Mouse (Mus musculus) intestine, embryonic 14.5 days (tissue): ENCODE results near the gene Tcte1. TPM values are rescaled to one million over a fixed set of nuclear protein-coding genes. Genes with fewer than 3 reads are reported as not detected.
A peak's percentile ranks its signal among the peaks of the same experiment; 100 is the strongest.

Experiments
- ATAC-seq: fragments of 200-750 bp; cut with Nextera tagmentation; replicated peaks from 2 replicates; pipeline ENCODE4 v1.8.0; 2017; ENCODE audit warnings: low read depth, moderate number of reproducible peaks, moderate TSS enrichment, moderate library complexity; ENCODE audit not compliant: low FRiP score, low TSS enrichment
- DNase-seq: peaks from one replicate; pipeline ENCODE4 v3.0.0-alpha.2; 2018; ENCODE audit warnings: low spot score
- H3K27ac ChIP-seq: fragments of 300-500 bp; sonication (generic); 2 replicates; pipeline ENCODE4 v1.5.1; 2014; ENCODE audit warnings: low read depth, mild to moderate bottlenecking, control low read depth
- H3K27me3 ChIP-seq: fragments of 300-500 bp; sonication (generic); replicated peaks from 2 replicates; pipeline ENCODE4 v1.6.1; 2014; ENCODE audit warnings: low read length, control low read depth; ENCODE audit not compliant: control insufficient read depth, insufficient read depth
- H3K36me3 ChIP-seq: fragments of 300-500 bp; sonication (generic); 2 replicates; pipeline ENCODE4 v1.6.1; 2014; ENCODE audit warnings: low read length, control low read depth; ENCODE audit not compliant: control insufficient read depth, insufficient read depth
- H3K4me1 ChIP-seq: fragments of 300-500 bp; sonication (generic); replicated peaks from 2 replicates; pipeline ENCODE4 v1.6.1; 2014; ENCODE audit warnings: low read length, control low read depth, mixed read lengths; ENCODE audit not compliant: control insufficient read depth, insufficient read depth
- H3K4me2 ChIP-seq: fragments of 300-500 bp; sonication (generic); 2 replicates; pipeline ENCODE4 v1.6.1; 2014; ENCODE audit warnings: low read length
- H3K4me3 ChIP-seq: fragments of 300-500 bp; sonication (generic); 2 replicates; pipeline ENCODE4 v1.5.1; 2014; ENCODE audit warnings: low read depth, low read length, control low read depth, mixed read lengths
- H3K9ac ChIP-seq: fragments of 300-500 bp; sonication (generic); 2 replicates; pipeline ENCODE4 v1.6.1; 2014; ENCODE audit warnings: mild to moderate bottlenecking, low read length
- H3K9me3 ChIP-seq: fragments of 300-500 bp; sonication (generic); 2 replicates; pipeline ENCODE4 v1.6.1; 2016; ENCODE audit warnings: low read length, control low read depth; ENCODE audit not compliant: control insufficient read depth
- WGBS: fragments of 180-500 bp; shearing (Covaris S2); extraction: QIAGEN DNeasy Blood & Tissue Kit; methylation state at CpG from one replicate; pipeline ENCODE4 v1.1.7; 2014; 5-methylcytosine and 5-hydroxymethylcytosine counted together
- polyA plus RNA-seq: library from polyadenylated mRNA; unstranded; fragments of >200 nt; fragmentation: Nextera tagmentation; extraction: Ambion mirVana; gene quantifications from 2 replicates; pipeline ENCODE4 v1.2.1, GENCODE M21; 2014

Tcte1 gene
- polyA plus RNA-seq, 1 experiment from 2014 or later = 0.70 TPM

- no peak overlapping the region for H3K4me3 ChIP-seq
- WGBS = 91% methylated on average over 8 of the region's 8 CpGs
- no peak overlapping the region for H3K4me2 ChIP-seq
- 0 out of 2 replicates have a peak, but pooled peaks cover 2% of the 10 kb centered on the region for H3K27me3 ChIP-seq
- H3K9ac ChIP-seq = no peak overlapping the region
- peaks cover 12% of the 10 kb centered on the region; the same call in 1 of the 2 replicates for H3K36me3 ChIP-seq
- ATAC-seq (no peak), DNase-seq (no peak)
- no peak overlapping the region for H3K27ac ChIP-seq
- H3K9me3 ChIP-seq = peaks cover 4% of the 10 kb centered on the region; the same call in 1 of the 2 replicates
- peaks cover 42% of the 10 kb centered on the region for H3K4me1 ChIP-seq
Observed at GRCm38 (mm10) chr17:45589844-45590243, 66.6 kb downstream of the Tcte1 start.

- no peak for ATAC-seq
- peaks cover 12% of the 10 kb centered on the region; the same call in 1 of the 2 replicates for H3K36me3 ChIP-seq
Observed at GRCm38 (mm10) chr17:45590410-45590809, 67.2 kb downstream of the Tcte1 start.

GRCm38 (mm10) chr17:45591701-45592605 is 68.7 kb downstream of the Tcte1 start:
- ATAC-seq (no peak), DNase-seq (no peak)
- Histone ChIP-seq H3K9ac (peak overlapping the region; percentile 27; the same call in 1 of the 2 replicates), H3K36me3 (peaks cover 6% of the 10 kb centered on the region; the same call in 1 of the 2 replicates), H3K27ac (no peak overlapping the region), H3K4me2 (peak overlapping the region; percentile 21), H3K4me1 (peaks cover 48% of the 10 kb centered on the region), H3K9me3 (no peaks in the 10 kb centered on the region), H3K4me3 (no peak overlapping the region), H3K27me3 (0 out of 2 replicates have a peak, but pooled peaks cover 2% of the 10 kb centered on the region)
- 46% methylated on average over 16 of the region's 16 CpGs for whole genome bisulfite sequencing

More at GRCm38 (mm10) chr17:45590410-45590809, 67.2 kb downstream of the Tcte1 start:
- H3K4me2 ChIP-seq = no peak overlapping the region
- 0 out of 2 replicates have a peak, but pooled peaks cover 2% of the 10 kb centered on the region for H3K27me3 ChIP-seq
- peaks cover 4% of the 10 kb centered on the region; the same call in 1 of the 2 replicates for H3K9me3 ChIP-seq
- H3K4me1 ChIP-seq = peaks cover 40% of the 10 kb centered on the region
- H3K9ac ChIP-seq = no peak overlapping the region
- H3K27ac ChIP-seq = no peak overlapping the region
- H3K4me3 ChIP-seq = no peak overlapping the region
- 73% methylated on average over 6 of the region's 6 CpGs for WGBS
- DNase-seq = no peak

Other genes with a start within 250 kb of the Tcte1 start
- 62.6 and 68.3 TPM in 2 replicates for gene Cdc5l, start 89.7 kb upstream of the Tcte1 start, polyA plus RNA-seq
- gene Spats1, start 48.0 kb upstream of the Tcte1 start, polyA plus RNA-seq = 0.59 and 0.65 TPM in 2 replicates
- 16.1 and 17.3 TPM in 2 replicates for gene Aars2, start 16.6 kb upstream of the Tcte1 start, polyA plus RNA-seq
- 2.1 and 2.3 TPM in 2 replicates for gene Tmem151b, start 26.2 kb downstream of the Tcte1 start, polyA plus RNA-seq
- gene Nfkbie, start 32.3 kb downstream of the Tcte1 start, polyA plus RNA-seq = 3.7 and 4.0 TPM in 2 replicates
- gene Slc35b2, start 40.4 kb downstream of the Tcte1 start, polyA plus RNA-seq = 136 and 146 TPM in 2 replicates
- 1,628 and 1,680 TPM in 2 replicates for gene Hsp90ab1, start 49.8 kb downstream of the Tcte1 start, polyA plus RNA-seq
- 79.7 and 82.7 TPM in 2 replicates for gene Slc29a1, start 76.2 kb downstream of the Tcte1 start, polyA plus RNA-seq
- 0.31 TPM in 1 of 2 replicates, not detected in the other for gene Mymx, start 78.7 kb downstream of the Tcte1 start, polyA plus RNA-seq
- not detected in 2 replicates for gene Capn11, start 135.9 kb downstream of the Tcte1 start, polyA plus RNA-seq
- 168 and 173 TPM in 2 replicates for gene Mrpl14, start 162.9 kb downstream of the Tcte1 start, polyA plus RNA-seq
- gene Tmem63b, start 163.5 kb downstream of the Tcte1 start, polyA plus RNA-seq = 25.2 and 29.3 TPM in 2 replicates
- not detected in 2 replicates for gene 1600014C23Rik, start 210.4 kb downstream of the Tcte1 start, polyA plus RNA-seq